Mouse (Mus musculus) MEL-GATA-1-ER (cell line): Measurements from ENCODE around the gene Crtac1.
A peak's percentile ranks its signal among the peaks of the same experiment; 100 is the strongest.

ENCODE experiments used
- DNase-seq: peaks from one replicate; pipeline ENCODE4 v3.0.0-alpha.2; 2012; ENCODE audit warnings: low read depth; ENCODE audit errors: extremely low read depth

Gene Crtac1

GRCm38 (mm10) chr19:42431485-42432190 is at the start of gene Crtac1:
TSS of gene Crtac1 (minus strand) at chr19:42431783.
- no peak for DNase-seq

- DNase-seq, result no peak
Observed at GRCm38 (mm10) chr19:42478303-42478702, 46.7 kb upstream of the Crtac1 start.

GRCm38 (mm10) chr19:42477769-42478168 is 46.2 kb upstream of the Crtac1 start:
- DNase-seq, result no peak

- peak; percentile 6 for DNase-seq
Observed at GRCm38 (mm10) chr19:42472831-42473230, 41.2 kb upstream of the Crtac1 start.

- no peak for DNase-seq
Observed at GRCm38 (mm10) chr19:42471571-42471970, 40.0 kb upstream of the Crtac1 start.

GRCm38 (mm10) chr19:42461851-42462250 is 30.3 kb upstream of the Crtac1 start:
- no peak for DNase-seq

GRCm38 (mm10) chr19:42461353-42461752 is 29.8 kb upstream of the Crtac1 start:
- DNase-seq, result no peak

GRCm38 (mm10) chr19:42459512-42459911 is 27.9 kb upstream of the Crtac1 start:
- DNase-seq, result no peak

GRCm38 (mm10) chr19:42454481-42455236 is 23.1 kb upstream of the Crtac1 start:
- DNase-seq, result no peak

GRCm38 (mm10) chr19:42454006-42454405 is 22.4 kb upstream of the Crtac1 start:
- no peak for DNase-seq

GRCm38 (mm10) chr19:42452539-42452938 is 21.0 kb upstream of the Crtac1 start:
- DNase-seq, result no peak

GRCm38 (mm10) chr19:42448539-42448938 is 17.0 kb upstream of the Crtac1 start:
- no peak for DNase-seq

GRCm38 (mm10) chr19:42443887-42444409 is 12.4 kb upstream of the Crtac1 start:
- no peak for DNase-seq

GRCm38 (mm10) chr19:42443266-42443665 is 11.7 kb upstream of the Crtac1 start:
- no peak for DNase-seq

- no peak for DNase-seq
Observed at GRCm38 (mm10) chr19:42442246-42443197, 10.9 kb upstream of the Crtac1 start.

GRCm38 (mm10) chr19:42440089-42440488 is 8.5 kb upstream of the Crtac1 start:
- DNase-seq, result no peak

- no peak for DNase-seq
Observed at GRCm38 (mm10) chr19:42439353-42439752, 7.8 kb upstream of the Crtac1 start.

- DNase-seq, result no peak
Observed at GRCm38 (mm10) chr19:42435621-42436020, 4.0 kb upstream of the Crtac1 start.

- DNase-seq, result no peak
Observed at GRCm38 (mm10) chr19:42432761-42433160, 1.2 kb upstream of the Crtac1 start.

- DNase-seq, result no peak
Observed at GRCm38 (mm10) chr19:42432191-42432590, 608 bp upstream of the Crtac1 start.

GRCm38 (mm10) chr19:42430981-42431380 is 602 bp downstream of the Crtac1 start:
- DNase-seq, result no peak
